Mouse (Mus musculus): ENCODE data around the gene Cdc37.

The Cdc37 gene

DNA sequence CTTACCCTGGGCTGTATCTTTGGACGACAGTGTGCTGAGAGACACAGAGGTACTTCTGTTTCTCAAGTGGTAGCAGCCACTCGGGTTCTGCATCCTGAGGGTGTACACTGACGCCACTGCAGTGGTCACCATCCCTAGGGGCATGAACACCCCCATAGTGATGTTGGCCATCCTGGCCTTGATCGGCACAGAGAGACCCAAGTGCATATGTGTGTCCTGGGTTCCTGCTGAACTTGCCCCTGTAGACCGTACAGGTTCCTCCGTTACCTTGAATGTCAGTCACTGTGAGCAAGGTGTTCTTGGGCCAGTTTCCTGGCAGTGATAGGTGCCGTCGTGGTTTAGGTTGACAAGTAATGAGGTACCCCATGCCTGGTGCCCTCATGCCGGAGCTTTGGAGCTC is 56.4 kb downstream of the Cdc37 start:
- DNase-seq = no peak

- DNase-seq = peak; percentile 97
These were observed 58.0 kb downstream of the Cdc37 start, which contains the start of the genes Gm38431 and Raver1 for GRCm38 (mm10) chr9:21091707-21092320. Gene Gm38431 (minus strand): TSS chr9:21091997. Gene Raver1 (minus strand): TSS chr9:21092008.

GRCm38 (mm10) chr9:21090972-21091706 is 58.6 kb downstream of the Cdc37 start:
- DNase-seq = no peak

DNA sequence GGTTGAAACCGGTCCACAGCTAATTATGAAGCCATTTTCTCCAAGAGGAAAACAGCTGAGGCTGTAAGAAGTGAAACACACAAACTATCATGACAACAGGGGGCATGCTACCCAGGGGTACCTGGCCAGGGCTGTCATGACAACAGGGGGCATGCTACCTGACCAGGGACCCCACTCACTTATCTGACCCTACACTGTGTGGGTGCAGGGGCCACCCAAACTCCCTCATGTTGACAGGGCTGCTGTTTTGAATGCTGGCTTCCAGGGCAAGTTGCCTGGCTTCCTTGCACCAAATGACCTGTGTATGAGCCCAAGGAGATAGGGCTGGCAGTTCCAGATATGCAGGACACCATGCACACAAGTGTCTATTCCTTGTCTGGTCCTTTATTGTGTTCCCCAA is 59.2 kb downstream of the Cdc37 start:
- no peak for DNase-seq

DNA sequence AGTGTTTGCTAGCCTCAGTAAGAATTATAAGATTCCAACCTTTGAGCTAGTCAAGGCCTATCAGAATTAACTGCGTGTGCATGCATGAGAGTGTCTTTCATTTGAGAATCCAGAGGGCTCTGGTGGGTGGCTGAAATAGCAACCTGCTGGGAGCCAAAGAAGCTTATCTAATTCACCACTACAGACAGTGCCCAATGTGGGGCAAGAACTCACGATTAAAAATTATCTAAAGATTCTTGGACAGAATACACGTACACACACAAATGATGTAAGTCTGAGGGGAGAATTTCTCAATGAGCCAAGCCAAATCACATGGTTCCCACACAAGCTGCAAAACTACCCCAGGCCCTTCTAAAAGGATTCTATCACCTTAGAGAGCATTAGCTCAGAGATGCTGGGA is 66.5 kb downstream of the Cdc37 start:
- no peak for DNase-seq
